Mouse (Mus musculus) lung, postnatal 0 days (tissue): ENCODE measurements at regions not wholly inside any gene's neighbourhood (a gene's known extent, or its start where the extent isn't known, plus 50 kb on each side); places are given as distances from the start of the nearest gene placed in this dataset.

ENCODE experiments used
- ATAC-seq: fragments of 200-750 bp; cut with Nextera tagmentation; 2 replicates; pipeline ENCODE4 v1.8.0; 2017; ENCODE audit warnings: moderate library complexity
- DNase-seq: peaks from one replicate; pipeline ENCODE4 v3.0.0-alpha.2; 2016; ENCODE audit warnings: low spot score
- H3K27ac ChIP-seq: fragments of 300-500 bp; sonication (generic); 2 replicates; pipeline ENCODE4 v1.5.1; 2014; ENCODE audit warnings: antibody characterized with exemption, mild to moderate bottlenecking, low read length, mixed read lengths
- H3K27me3 ChIP-seq: fragments of 300-500 bp; sonication (generic); replicated peaks from 2 replicates; pipeline ENCODE4 v1.6.1; 2014; ENCODE audit warnings: low read length, mixed read lengths; ENCODE audit not compliant: insufficient read depth
- H3K36me3 ChIP-seq: fragments of 300-500 bp; sonication (generic); 2 replicates; pipeline ENCODE4 v1.6.1; 2014; ENCODE audit warnings: low read length, mixed read lengths; ENCODE audit not compliant: insufficient read depth
- H3K4me1 ChIP-seq: fragments of 300-500 bp; sonication (generic); 2 replicates; pipeline ENCODE4 v1.6.1; 2014; ENCODE audit warnings: antibody characterized with exemption, low read depth, low read length, mixed read lengths; ENCODE audit not compliant: insufficient read depth
- H3K4me2 ChIP-seq: fragments of 300-500 bp; sonication (generic); replicated peaks from 2 replicates; pipeline ENCODE4 v1.6.1; 2014; ENCODE audit warnings: low read depth, mild to moderate bottlenecking, low read length, moderate library complexity, mixed read lengths
- H3K4me3 ChIP-seq: fragments of 300-500 bp; sonication (generic); 2 replicates; pipeline ENCODE4 v1.5.1; 2014; ENCODE audit warnings: low read depth, low read length
- H3K9ac ChIP-seq: fragments of 300-500 bp; sonication (generic); replicated peaks from 2 replicates; pipeline ENCODE4 v1.6.1; 2014; ENCODE audit warnings: low read depth, mild to moderate bottlenecking
- H3K9me3 ChIP-seq: fragments of 300-500 bp; sonication (generic); 2 replicates; pipeline ENCODE4 v1.6.1; 2016; ENCODE audit warnings: low read length, mixed read lengths
- CTCF ChIP-seq: IDR thresholded peaks from 2 replicates; pipeline ENCODE4 v1.5.1; 2016; ENCODE audit warnings: antibody characterized with exemption, mild to moderate bottlenecking
- EP300 ChIP-seq: IDR thresholded peaks from 2 replicates; pipeline ENCODE4 v1.6.1; 2016; ENCODE audit warnings: antibody characterized with exemption, mild to moderate bottlenecking, control low read depth
- WGBS: fragments of 180-500 bp; shearing (Covaris S2); extraction: QIAGEN DNeasy Blood & Tissue Kit; methylation state at CpG from one replicate; pipeline ENCODE4 v1.1.7; 2014; 5-methylcytosine and 5-hydroxymethylcytosine counted together

- peaks cover 4% of the 10 kb centered on the region; the same call in 1 of the 2 replicates for H3K27me3 ChIP-seq
- TF ChIP-seq EP300, result no peak
- TF ChIP-seq CTCF, result no peak
Measured at GRCm38 (mm10) chr9:61261739-61262333, 110.3 kb upstream of the Tle3 start.

DNA sequence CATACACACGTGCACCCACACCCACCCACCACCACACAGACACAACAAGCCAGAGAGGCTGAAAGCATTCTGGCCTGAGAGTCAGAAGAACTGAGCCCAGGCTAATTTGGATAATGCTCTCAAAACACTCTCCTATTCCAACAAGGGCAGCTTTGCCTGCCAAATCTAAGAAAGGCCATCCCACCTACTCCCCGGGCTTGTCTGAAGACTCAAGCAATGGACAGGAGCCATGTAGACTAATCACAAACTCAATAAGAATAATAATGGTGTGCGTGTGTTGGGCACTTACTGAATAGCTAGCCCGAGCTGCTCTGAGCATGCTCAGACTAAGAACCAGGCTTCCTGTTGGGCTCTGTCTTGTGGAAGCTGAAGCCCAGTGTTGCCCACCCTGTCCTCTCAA is 108.8 kb upstream of the Tle3 start:
- H3K27ac ChIP-seq, result no peak overlapping the region
- H3K9ac ChIP-seq, result no peak overlapping the region
- peaks cover 4% of the 10 kb centered on the region; the same call in 1 of the 2 replicates for H3K27me3 ChIP-seq
- H3K4me2 ChIP-seq, result no peak overlapping the region
- H3K36me3 ChIP-seq, result no peaks in the 10 kb centered on the region
- TF ChIP-seq CTCF (no peak), EP300 (no peak)
- no peak overlapping the region for H3K4me3 ChIP-seq
- 74% methylated on average over 4 of the region's 4 CpGs for WGBS
- H3K4me1 ChIP-seq, result no peaks in the 10 kb centered on the region
- ATAC-seq (no peak), DNase-seq (no peak)
- no peaks in the 10 kb centered on the region for H3K9me3 ChIP-seq

More at GRCm38 (mm10) chr9:61261739-61262333, 110.3 kb upstream of the Tle3 start:
- no peak overlapping the region for H3K4me3 ChIP-seq
- H3K4me2 ChIP-seq, result no peak overlapping the region
- H3K9me3 ChIP-seq, result no peaks in the 10 kb centered on the region
- no peak for DNase-seq
- no peaks in the 10 kb centered on the region for H3K36me3 ChIP-seq
- WGBS, result 27% methylated on average over 12 of the region's 12 CpGs
- no peak for ATAC-seq
- no peak overlapping the region for H3K27ac ChIP-seq
- no peak overlapping the region for H3K9ac ChIP-seq
- H3K4me1 ChIP-seq, result no peaks in the 10 kb centered on the region

GRCm38 (mm10) chr9:61265466-61265865 is 106.7 kb upstream of the Tle3 start:
- Histone ChIP-seq H3K27ac (no peak overlapping the region), H3K4me2 (no peak overlapping the region), H3K9ac (no peak overlapping the region), H3K27me3 (peaks cover 4% of the 10 kb centered on the region; the same call in 1 of the 2 replicates), H3K4me3 (no peak overlapping the region), H3K36me3 (no peaks in the 10 kb centered on the region), H3K9me3 (no peaks in the 10 kb centered on the region), H3K4me1 (no peaks in the 10 kb centered on the region)
- no peak for ATAC-seq
- DNase-seq, result no peak
- no peak for TF ChIP-seq CTCF
- TF ChIP-seq EP300, result no peak
- 86% methylated on average over 5 of the region's 5 CpGs for WGBS

GRCm38 (mm10) chr9:61266992-61267391 is 105.2 kb upstream of the Tle3 start:
- no peaks in the 10 kb centered on the region for H3K9me3 ChIP-seq
- H3K4me1 ChIP-seq, result no peaks in the 10 kb centered on the region
- H3K36me3 ChIP-seq, result no peaks in the 10 kb centered on the region
- TF ChIP-seq EP300 (no peak), CTCF (no peak)
- ATAC-seq (no peak), DNase-seq (no peak)
- no peak overlapping the region for H3K9ac ChIP-seq
- no peak overlapping the region for H3K4me3 ChIP-seq
- H3K27me3 ChIP-seq, result peaks cover 9% of the 10 kb centered on the region; the same call in 1 of the 2 replicates
- WGBS, result 71% methylated on average over 6 of the region's 6 CpGs
- no peak overlapping the region for H3K4me2 ChIP-seq
- H3K27ac ChIP-seq, result no peak overlapping the region

- H3K27me3 ChIP-seq, result peaks cover 12% of the 10 kb centered on the region
- DNase-seq (no peak), ATAC-seq (no peak)
- H3K9me3 ChIP-seq, result no peaks in the 10 kb centered on the region
- no peak overlapping the region for H3K4me3 ChIP-seq
- H3K4me2 ChIP-seq, result no peak overlapping the region
- H3K9ac ChIP-seq, result no peak overlapping the region
- 55% methylated on average over 4 of the region's 4 CpGs for WGBS
- TF ChIP-seq EP300 (no peak), CTCF (no peak)
- H3K36me3 ChIP-seq, result no peaks in the 10 kb centered on the region
- no peaks in the 10 kb centered on the region for H3K4me1 ChIP-seq
- H3K27ac ChIP-seq, result no peak overlapping the region
Measured at GRCm38 (mm10) chr9:61267541-61267940, 104.6 kb upstream of the Tle3 start.

DNA sequence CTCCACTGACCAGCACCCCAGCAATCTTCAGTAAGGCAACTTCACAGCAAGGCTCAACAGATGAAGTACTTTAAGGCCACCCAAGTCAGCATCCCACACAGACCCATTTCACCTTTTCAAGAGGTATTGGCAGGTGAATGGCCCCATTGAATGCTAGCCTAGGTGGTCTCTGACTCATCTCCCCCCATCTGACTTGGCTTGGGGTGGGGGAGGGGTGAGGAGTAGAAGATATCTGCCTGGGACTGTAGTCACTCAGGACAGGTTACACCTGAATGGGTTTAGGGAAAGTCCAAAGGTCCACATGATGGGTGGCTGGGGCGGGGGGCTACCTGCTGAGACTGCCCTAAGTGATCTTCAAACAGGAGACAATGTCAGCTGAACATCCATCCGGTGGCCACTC is 104.0 kb upstream of the Tle3 start:
- Histone ChIP-seq H3K27me3 (peaks cover 12% of the 10 kb centered on the region), H3K9me3 (no peaks in the 10 kb centered on the region), H3K4me1 (no peaks in the 10 kb centered on the region), H3K36me3 (no peaks in the 10 kb centered on the region), H3K27ac (no peak overlapping the region), H3K9ac (no peak overlapping the region), H3K4me3 (no peak overlapping the region), H3K4me2 (no peak overlapping the region)
- ATAC-seq (no peak), DNase-seq (no peak)
- WGBS, result 75% methylated on average over 2 of the region's 2 CpGs
- no peak for TF ChIP-seq EP300
- no peak for TF ChIP-seq CTCF

DNA sequence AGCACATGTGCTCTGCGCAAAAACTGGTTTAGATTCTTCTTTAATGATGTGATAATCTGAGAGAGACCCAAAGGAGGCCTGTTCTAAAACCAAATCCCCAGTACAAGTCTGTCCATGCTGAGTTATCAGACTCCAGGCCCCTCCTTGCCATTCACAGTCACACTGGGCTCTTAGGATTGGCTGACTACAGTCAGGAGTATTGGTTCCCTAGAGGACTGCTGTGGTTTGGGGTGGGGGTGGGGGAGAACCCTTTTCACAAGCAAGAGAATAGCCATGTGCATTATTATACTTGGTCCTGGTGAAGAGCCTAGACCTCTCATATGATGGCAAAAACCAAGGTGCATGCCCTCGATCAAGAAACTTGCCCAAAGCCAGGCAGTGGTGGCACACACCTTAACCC is 103.5 kb upstream of the Tle3 start:
- ATAC-seq, result no peak
- H3K9ac ChIP-seq, result no peak overlapping the region
- no peak for TF ChIP-seq EP300
- no peak for TF ChIP-seq CTCF
- H3K9me3 ChIP-seq, result no peaks in the 10 kb centered on the region
- H3K27me3 ChIP-seq, result peaks cover 12% of the 10 kb centered on the region
- no peak for DNase-seq
- WGBS, result 87% methylated on average over 2 of the region's 2 CpGs
- H3K27ac ChIP-seq, result no peak overlapping the region
- H3K36me3 ChIP-seq, result no peaks in the 10 kb centered on the region
- H3K4me3 ChIP-seq, result no peak overlapping the region
- H3K4me2 ChIP-seq, result no peak overlapping the region
- no peaks in the 10 kb centered on the region for H3K4me1 ChIP-seq
